In the genomic region with DNA sequence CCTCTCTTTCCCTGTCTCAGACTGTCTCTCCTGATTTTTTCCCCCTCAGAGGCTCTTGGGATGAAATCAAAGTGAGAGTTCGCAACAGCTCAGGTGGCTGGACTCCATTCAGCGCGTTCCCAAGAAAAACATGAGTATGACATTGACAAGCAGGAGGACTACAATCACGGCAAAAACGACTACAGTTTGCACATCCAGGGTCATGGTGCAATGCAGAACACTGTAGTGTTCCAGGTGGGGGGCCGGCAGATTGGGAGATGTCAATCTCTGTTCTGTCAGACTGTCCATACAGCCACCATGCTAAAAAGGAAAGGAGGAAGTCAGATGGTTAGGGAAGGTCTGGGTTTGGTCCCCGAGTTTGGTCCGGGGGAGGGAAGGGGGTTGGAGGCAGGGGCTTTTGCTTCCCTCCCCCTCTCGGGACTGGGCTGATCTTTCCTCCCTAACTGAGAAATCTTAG, we compare ENCODE assay signal across 8 mouse cellular contexts. TPM values are rescaled to one million over a fixed set of nuclear protein-coding genes. Genes with fewer than 3 reads are reported as not detected.
A peak's percentile ranks its signal among the peaks of the same experiment; 100 is the strongest.
DNase-seq lines count a peak whose midpoint lies in the region; ATAC-seq and TF ChIP-seq lines count a peak whose summit lies in the region.

No protein-coding gene starts in this region.

- H3K9ac ChIP-seq in intestine, embryonic 16.5 days (ENCODE audit: low read depth, low read length): peak overlapping the region; percentile 71

- peak overlapping the region; percentile 79 for H3K27ac ChIP-seq in intestine, embryonic 16.5 days (ENCODE audit: low read length)
- H3K27ac ChIP-seq in macrophage: peak overlapping the region; percentile 51
- H3K27ac ChIP-seq in thymus, adult 2 months (ENCODE audit: control insufficient read depth, insufficient read depth, low read length): peak overlapping the region; percentile 66; the same call in 1 of the 2 replicates

- DNase-seq in frontal cortex, postnatal 14 days (ENCODE audit: low spot score in 2 of 2): no peak
- peak; percentile 2 to 5 for DNase-seq in B cell, adult 2 months
- DNase-seq in cerebellum, adult 18-20 months: peak; percentile 21 to 35
- peak; percentile 4 for DNase-seq in gastrocnemius, postnatal 10 days
- peak; percentile 15 for DNase-seq in thymus, adult 2 months

- H3K9me3 ChIP-seq in intestine, embryonic 16.5 days (ENCODE audit: control insufficient read depth, low read length): no peaks in the 10 kb centered on the region

- TF ChIP-seq CTCF in thymus, adult 2 months (IDR thresholded peaks at IDR 0.05; ENCODE audit: borderline replicate concordance, control insufficient read depth, extremely low read depth, insufficient read depth, low read length, poor library complexity): no peak

- no peak for TF ChIP-seq POLR2A in thymus, adult 2 months (IDR thresholded peaks at IDR 0.05; ENCODE audit: control insufficient read depth, extremely low read depth, insufficient read depth, low read length, poor library complexity)

- no peaks in the 10 kb centered on the region for H3K4me1 ChIP-seq in intestine, embryonic 16.5 days (ENCODE audit: control insufficient read depth, insufficient read depth, low read length)
- H3K4me1 ChIP-seq in thymus, adult 2 months (replicated peaks; ENCODE audit: control insufficient read depth, insufficient read depth, low read length): peaks cover 3% of the 10 kb centered on the region

- no peaks in the 10 kb centered on the region for H3K79me2 ChIP-seq in macrophage (ENCODE audit: inconsistent target)

- peak overlapping the region; percentile 55 for H3K4me3 ChIP-seq in intestine, embryonic 16.5 days (ENCODE audit: low read length)
- H3K4me3 ChIP-seq in macrophage (ENCODE audit: inconsistent target): peak overlapping the region; percentile 52
- peak overlapping the region; percentile 68 for H3K4me3 ChIP-seq in thymus, adult 2 months (ENCODE audit: control insufficient read depth, insufficient read depth, low read length)

- ATAC-seq in frontal cortex, adult (ENCODE audit: low TSS enrichment): peak; percentile 14; the same call in 1 of the 2 replicates
- ATAC-seq in intestine, embryonic 16.5 days: peak; percentile 48

- WGBS in intestine, embryonic 16.5 days: 20% methylated on average over 9 of the region's 9 CpGs
- WGBS in macrophage (ENCODE audit: missing documents): 34% methylated on average over 7 of the region's 9 CpGs
- 21% methylated on average over 9 of the region's 9 CpGs for WGBS in thymus, adult 2 months

- H3K27me3 ChIP-seq in intestine, embryonic 16.5 days (replicated peaks; ENCODE audit: control insufficient read depth, insufficient read depth, low read length): no peaks in the 10 kb centered on the region
- H3K27me3 ChIP-seq in thymus, adult 2 months (ENCODE audit: control insufficient read depth, insufficient read depth, low read length): no peaks in the 10 kb centered on the region

- H3K36me3 ChIP-seq in intestine, embryonic 16.5 days (ENCODE audit: control insufficient read depth, insufficient read depth, low read length): no peaks in the 10 kb centered on the region
- no peaks in the 10 kb centered on the region for H3K36me3 ChIP-seq in macrophage (ENCODE audit: inconsistent target)
- no peaks in the 10 kb centered on the region for H3K36me3 ChIP-seq in thymus, adult 2 months (ENCODE audit: control insufficient read depth, insufficient read depth, low read length)

- H3K4me2 ChIP-seq in intestine, embryonic 16.5 days (ENCODE audit: low read depth, low read length): peak overlapping the region; percentile 60

RNA-seq across cellular contexts. Expression of a gene that starts 31.0 kb away (rescaled TPM):
- total RNA-seq in gastrocnemius, postnatal 10 days (2021): 10 to 100 TPM; 11.5 to 12.6 TPM
- 7.4 and 8.3 TPM in 2 replicates for polyA plus RNA-seq in intestine, embryonic 16.5 days (2015; fragmentation: Nextera tagmentation; extraction: Ambion mirVana)
- total RNA-seq in macrophage (2018; cell fraction: chromatin; rRNA removed): 1 to 10 TPM in 8 of 26 experiments, under 1 TPM in 10, not detected in 8; 0.20 to 2.0 (median 0.63) TPM
- under 1 TPM in 24 of 26 experiments, not detected in 2; 0.04 to 0.44 (median 0.13) TPM for total RNA-seq in macrophage (2018; cell fraction: cytosol; rRNA removed)
- total RNA-seq in macrophage (2018; cell fraction: nucleus; rRNA removed): 1 to 10 TPM in 4 of 26 experiments, under 1 TPM in 17, not detected in 5; 0.22 to 2.0 (median 0.46) TPM
- polyA plus RNA-seq in macrophage (2018): 0.34 to 0.38 TPM in 2 of 3 replicates, not detected in the other
- 0.93 and 1.2 TPM in 2 replicates for polyA plus RNA-seq in thymus, adult 2 months (2012; rRNA removed)

Comparison
In these comparisons a context has a peak if more than half of its experiments do, and no peak if none do; other contexts are left out.
1. DNase-seq: peak in B cell, adult 2 months (2 of 2), cerebellum, adult 18-20 months (2 of 2), gastrocnemius, postnatal 10 days (single experiment) and thymus, adult 2 months (single experiment); none in frontal cortex, postnatal 14 days (0 of 2).
2. Peak in every context shown above with its lines, with median percentiles within 50 percentile points of each other: H3K27ac ChIP-seq and H3K4me3 ChIP-seq.